Mouse (Mus musculus): ENCODE measurements around the gene Mcoln3.
A peak's percentile ranks its signal among the peaks of the same experiment; 100 is the strongest.

Mcoln3 gene

DNA sequence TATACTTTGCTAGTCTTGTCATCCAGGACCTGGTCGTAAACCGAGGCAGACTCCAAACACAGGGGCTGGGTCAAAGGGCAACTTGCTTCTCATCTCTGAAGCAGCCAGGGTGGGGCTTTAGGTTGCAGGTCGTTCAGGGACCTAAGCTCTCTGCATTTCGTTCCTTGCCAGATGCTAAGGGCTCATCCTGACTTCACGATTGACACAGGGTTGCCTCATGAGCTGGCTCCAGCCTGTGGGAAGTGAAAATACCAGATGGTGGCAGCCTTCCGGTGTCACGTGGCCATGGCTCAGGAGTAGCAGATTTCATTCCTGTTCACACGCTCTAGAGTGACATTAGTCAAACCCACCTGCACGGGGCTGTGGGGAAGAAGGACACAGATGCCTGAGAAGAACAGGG is 17.6 kb downstream of the Mcoln3 start:
- DNase-seq (ENCODE audit: extremely low spot score): no peak

DNA sequence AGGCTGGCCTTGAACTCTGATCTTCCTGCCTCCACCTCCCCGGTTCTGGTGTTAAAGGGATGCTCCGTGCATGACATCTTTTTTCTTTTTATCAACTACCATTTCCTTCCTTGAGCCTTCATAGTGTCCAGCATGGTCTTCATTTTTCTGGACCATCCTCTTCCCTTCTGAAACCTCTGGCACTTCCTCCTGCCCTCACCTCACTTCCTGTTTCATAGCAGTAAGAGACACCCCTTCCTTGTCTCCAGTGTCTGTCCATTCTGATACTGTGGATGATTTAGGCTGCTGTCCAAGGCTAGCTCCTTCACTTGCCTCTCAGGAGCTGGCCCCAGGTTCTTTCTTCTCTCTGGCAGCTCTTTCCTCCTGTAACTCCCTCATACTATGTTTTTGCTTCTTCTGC is 18.2 kb downstream of the Mcoln3 start:
- DNase-seq (ENCODE audit: extremely low spot score): no peak

DNA sequence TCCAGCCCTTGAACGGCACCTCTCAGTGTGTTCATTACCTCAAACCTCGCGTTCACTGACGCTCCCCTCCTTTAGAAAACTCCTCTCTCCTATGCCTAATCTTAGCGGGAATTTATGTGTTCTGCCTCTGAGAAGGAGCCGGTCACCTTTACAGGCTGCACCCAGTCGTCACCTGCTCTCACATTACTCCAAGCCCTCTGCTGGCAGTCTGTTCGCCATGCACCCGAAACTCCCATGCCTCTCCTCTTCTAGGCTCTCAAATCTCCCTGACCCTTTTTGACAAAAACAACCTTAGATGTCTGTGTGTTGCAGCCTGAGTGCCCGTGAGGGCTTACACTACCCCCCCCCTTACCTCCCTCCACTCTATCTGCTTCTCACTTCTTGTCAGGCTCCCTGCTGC is 19.2 kb downstream of the Mcoln3 start:
- no peak for DNase-seq (ENCODE audit: extremely low spot score)

DNA sequence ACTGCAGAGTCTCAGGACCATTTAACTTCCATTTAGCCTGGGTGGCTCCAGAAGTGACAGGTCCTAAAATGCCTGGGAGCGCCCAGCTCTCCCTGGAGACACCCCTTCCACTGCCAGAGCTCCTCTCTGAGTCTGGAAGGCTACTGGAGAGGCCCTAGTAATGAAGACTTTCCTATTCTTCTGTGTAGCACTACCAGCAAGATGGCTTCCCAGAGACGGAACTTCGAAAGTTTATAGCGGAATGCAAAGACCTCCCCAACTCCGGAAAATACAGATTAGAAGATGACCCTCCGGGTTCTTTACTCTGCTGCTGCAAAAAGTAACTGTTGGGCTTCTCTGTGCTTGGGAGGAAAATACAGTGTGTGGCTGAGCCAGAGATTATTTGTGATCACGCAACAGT is 23.0 kb downstream of the Mcoln3 start:
- DNase-seq (ENCODE audit: extremely low spot score): no peak

DNA sequence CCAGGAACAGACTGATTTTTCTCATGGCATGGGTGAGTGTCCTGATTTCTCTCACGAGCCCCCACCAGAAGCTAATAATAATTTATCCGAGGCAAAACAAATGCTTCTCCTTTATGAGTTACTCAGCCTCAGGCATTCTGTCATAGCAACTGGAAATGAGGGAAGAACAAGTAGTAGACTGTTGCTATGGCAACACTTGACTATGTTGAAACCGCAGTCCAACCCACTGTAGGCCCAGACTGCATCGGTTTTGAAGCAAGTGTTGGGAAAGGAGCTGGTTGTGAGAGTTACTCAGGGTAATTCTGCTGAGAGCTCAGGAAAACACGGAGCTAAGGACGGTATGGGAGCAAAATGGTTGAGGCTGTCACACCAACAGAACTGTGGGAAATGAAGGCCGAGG is 25.3 kb downstream of the Mcoln3 start:
- DNase-seq (ENCODE audit: extremely low spot score): no peak

DNA sequence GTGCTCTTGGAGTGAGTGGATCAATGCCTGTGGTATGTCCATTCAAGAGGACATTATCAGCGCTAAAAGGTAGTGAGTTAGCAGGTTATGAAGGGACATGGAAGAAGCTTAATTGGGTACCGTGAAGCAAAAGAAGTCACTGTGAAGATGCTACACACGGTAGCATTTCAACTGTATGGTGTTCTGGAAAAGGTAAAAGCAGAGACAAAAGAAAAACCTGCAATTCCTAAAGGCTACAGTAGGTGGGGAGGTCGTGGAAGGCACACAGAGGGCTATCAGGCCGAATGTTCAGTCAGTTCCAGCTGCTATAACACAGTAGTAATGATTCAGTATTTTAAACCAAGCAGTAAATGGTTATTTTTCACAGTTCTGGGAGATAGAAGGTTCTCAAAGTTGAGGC is 28.3 kb downstream of the Mcoln3 start:
- DNase-seq (ENCODE audit: extremely low spot score): no peak

DNA sequence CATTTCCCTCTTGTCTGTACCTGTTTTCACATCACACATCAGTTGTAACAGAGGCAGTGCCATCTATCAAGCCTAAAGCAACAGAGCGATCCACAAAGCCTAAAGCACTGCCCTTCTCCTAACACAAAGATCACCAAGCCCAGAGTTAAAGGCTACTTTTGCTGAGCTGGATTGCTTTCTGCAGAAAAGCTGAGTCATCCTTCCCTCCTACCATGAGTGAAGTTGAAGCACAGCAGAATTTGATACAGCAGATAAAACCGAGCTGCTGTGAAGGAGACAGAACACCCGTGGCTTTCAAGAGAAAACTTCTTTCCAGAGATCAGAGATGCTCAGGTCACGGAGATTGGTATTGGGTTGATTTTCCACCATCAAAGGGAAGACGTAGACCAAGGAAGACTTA is 28.9 kb downstream of the Mcoln3 start:
- DNase-seq (ENCODE audit: extremely low spot score): no peak

DNA sequence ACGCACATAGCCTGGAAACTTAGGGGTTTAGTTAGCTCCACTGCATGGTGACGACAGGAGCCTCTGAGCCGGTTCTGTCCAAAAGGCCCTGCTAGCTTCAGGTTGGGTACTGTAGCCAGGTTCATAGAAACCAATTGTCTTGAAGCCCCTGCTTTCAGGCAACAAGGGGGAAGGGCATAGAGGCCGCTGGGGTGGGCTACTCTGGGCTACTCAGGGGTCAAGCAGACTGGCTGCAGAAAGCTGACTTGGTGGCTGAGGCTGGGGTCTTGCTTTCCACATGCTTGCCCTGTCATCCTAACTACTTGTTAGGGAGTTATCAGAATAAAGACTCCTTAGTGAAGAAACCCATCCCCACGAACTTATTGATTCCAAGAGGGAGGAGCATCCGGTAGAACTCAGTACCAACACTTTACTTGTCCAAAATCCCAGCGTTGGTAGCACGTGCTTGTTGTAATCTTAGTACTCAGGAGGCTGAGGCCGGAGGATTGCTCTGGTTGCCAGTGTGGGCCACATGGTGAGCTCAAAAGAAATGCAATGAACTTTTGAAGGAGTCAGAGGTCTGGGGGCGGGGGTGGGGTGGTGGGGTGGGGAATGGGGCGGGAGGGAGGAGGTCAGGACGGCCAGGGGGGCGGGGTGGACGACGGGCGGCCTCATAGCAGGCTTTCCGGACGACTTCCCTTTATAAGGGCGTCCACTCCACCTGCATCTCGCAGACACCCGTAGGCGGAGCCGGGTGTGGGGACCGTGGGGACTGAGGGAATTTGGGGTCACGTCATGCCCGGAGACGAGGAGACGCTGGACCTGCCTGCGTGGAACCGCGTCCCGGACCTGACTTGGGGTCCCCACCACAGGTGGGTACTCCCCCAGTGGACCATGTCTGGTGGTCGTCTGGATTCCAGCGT is 32.2 kb downstream of the Mcoln3 start, which contains the start of gene Mcoln2:
Mcoln2 (plus strand) TSS at position 678 of the 902 bp plus-strand sequence.
- peak; percentile 20 for DNase-seq (ENCODE audit: extremely low spot score)

DNA sequence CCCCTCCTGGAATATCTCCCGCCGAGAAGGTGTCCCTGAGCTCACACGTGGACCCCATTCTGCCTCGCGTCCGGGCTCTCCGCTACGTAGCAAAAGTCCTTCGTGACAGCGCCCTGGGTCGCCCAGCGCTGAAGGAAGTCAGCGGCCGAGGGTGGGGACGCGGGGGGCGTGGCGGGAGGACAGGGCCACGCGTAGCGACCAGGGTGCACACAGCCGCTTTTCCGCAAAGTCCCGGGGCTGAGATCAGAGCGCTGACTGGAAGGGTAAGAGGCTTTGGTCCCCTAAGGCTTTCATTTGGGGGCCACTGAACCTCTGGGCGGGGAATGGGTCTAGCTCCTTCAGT is 32.8 kb downstream of the Mcoln3 start:
- no peak for DNase-seq (ENCODE audit: extremely low spot score)

DNA sequence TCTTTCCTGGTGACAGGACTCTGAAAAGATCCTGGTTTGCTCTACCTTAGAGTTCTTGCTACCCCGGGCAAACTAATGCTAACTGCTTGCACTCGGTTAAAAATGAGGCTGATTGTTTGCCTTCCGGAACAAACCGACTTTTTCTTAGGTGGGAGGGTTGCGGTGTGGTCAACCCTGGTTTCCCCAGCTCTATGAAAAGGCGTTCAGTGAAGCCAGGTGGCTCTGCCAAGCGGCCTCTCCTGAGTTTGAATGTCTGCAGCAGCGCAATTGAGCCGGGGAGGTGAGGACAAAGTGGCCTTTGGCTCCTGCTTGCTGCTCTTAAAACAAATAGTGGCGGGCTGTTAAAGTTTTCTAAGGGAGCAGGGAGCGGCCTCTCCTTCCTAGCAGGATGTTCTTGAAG is 33.3 kb downstream of the Mcoln3 start:
- peak; percentile 20 for DNase-seq (ENCODE audit: extremely low spot score)

DNA sequence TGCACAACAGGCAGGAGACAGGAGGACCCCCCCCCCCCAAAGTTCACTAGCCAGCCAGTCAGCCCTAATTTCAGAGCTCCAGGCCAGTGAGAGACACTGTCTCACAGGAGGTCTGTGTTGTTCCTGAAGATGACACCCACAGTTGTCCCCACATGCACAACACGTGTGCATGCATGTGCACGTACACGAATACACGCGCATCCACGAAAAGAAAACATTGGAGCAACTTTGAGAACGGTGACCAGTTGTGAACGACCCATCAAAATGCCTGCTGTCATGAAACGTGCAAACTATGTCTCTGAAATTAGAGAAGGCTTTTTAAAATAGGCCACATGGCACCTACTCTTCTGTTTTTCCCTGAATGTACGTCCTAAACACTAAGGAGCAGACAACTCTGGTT is 34.1 kb downstream of the Mcoln3 start:
- no peak for DNase-seq (ENCODE audit: extremely low spot score)

DNA sequence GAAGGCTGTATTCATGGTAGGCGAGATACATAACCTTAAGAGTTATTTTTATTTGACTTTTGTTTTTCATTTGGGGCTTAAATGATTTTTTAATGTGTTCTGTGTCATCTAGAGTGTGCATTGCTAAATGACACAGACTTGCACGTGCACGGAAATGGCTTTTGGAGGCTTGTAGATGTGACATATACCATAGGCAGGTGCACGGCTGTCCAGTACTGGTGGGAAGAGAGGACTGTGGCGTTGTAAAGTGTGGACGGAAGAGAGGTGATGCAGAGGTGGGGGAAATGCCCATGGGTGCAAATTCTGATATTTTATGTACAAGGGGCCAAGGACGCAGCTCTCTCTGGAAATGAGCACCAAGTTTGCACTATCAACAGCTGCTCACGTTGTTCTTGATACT is 34.5 kb downstream of the Mcoln3 start:
- DNase-seq (ENCODE audit: extremely low spot score): no peak

DNA sequence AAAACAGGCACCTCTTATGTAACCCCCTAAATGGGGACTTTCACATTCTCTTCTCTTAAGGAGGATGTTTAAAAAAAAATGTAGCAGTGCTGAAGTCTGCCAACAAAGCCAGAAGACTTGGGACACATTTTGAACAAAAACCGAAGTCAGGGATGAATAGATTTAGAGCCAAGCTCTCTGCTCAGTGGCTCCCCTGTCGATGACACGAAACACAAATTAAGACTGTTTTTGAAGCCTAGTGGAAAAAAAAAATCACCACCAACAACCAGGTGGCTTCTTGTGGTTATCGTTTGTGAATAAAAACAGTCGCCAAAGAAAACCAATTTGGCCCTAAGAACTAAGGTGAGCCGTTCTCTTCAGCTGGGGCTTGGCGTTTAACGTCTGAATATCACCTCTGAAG is 35.1 kb downstream of the Mcoln3 start:
- no peak for DNase-seq (ENCODE audit: extremely low spot score)

DNA sequence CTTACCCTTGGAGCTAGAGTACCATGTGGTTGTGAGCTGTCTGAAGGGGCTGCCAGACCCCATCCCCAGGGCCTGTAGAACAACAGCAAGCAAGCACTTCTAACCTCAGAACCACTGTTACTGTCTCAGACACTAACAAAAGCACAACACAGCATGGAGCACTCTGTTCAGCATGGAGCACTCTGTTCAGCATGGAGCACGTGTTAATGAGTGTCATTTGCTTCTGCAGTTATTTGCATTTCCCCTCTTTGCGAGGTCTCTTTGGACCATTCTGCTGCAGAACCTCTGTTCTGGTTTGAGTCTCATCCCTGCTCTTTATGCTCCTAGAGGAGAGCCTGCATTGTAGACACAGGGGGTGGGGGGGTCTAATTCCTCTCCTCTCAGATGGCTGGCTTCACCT is 35.7 kb downstream of the Mcoln3 start:
- DNase-seq (ENCODE audit: extremely low spot score): no peak

DNA sequence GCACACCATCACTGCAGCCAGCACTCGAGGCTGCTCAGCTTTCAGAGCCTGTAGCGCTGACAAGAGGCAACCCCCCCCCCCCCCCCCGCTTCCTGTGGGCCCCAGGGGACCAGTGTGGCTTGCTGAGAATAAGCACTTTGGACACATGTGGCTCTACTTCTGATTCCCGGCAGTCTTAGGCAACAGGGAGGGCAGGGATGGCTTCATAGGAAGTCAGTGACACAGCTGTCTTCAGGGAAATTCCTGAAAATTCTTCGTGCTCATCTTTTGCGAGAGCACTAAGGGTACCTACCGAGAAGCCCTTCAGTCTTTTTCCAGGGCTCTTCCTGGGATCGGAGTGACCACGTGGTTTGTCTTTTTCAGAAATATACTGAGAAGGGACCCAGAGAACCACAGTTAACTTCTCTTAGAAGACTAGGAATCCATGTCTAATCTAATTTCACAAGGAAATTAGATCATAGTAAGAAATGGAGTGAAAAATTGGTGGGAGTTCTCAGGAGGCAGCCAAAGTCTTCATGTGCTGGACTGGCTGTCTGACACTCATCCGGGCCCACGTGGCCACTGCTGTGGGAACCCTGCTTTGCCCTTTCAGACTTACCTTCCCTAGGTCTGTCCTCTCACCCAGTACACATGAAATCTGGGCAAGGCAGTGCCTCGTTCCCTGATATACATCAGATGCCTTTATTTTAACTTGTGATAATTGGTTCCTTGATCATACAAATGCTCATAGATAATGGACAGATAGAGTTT is 36.8 kb downstream of the Mcoln3 start:
- DNase-seq (ENCODE audit: extremely low spot score): peak; percentile 53

DNA sequence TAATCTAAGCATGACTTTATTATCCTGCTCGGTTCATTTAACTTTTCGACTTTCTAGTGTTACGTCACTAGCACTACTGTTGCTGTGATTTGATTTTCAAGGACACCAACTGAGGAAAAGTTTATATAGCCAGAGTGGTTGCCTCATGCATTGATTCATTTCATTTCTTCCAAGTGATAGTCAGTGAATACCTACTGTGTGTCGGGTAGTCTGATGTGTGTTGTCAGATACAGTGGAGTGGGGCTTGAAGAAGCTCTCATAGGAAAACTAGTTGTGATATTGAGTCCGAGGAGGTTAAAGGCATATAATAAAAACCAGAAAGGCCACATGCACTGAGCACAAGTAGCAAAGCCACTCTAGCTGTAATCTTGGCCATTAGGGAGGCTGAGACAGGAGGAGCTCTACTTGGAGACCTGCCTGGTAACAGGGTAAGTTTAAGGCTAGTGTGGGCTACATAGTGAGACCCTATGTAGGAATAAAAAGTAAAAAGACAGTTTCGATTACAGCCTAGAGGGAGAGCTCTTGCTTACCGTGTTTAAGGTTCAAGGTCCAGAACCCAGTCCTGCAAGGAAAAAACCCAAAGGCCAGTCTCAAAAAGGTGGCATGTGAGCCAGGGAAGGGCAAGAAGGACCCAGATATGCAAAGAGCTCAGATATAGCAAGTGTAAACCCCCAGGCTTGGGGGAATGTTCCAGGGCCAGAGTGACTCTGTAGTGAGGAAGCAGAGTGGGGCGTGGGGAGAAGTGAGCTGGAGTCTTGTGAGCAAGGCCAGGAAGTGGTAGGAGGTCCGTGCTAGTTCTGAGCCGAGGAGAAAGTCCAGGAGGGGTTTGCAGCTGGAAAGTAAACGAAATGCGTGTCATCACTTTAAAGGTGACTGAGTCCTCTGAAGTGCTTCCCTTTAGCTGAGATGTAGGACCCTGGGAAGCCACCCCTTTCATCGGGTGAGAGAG is 38.7 kb downstream of the Mcoln3 start:
- DNase-seq (ENCODE audit: extremely low spot score): no peak

DNA sequence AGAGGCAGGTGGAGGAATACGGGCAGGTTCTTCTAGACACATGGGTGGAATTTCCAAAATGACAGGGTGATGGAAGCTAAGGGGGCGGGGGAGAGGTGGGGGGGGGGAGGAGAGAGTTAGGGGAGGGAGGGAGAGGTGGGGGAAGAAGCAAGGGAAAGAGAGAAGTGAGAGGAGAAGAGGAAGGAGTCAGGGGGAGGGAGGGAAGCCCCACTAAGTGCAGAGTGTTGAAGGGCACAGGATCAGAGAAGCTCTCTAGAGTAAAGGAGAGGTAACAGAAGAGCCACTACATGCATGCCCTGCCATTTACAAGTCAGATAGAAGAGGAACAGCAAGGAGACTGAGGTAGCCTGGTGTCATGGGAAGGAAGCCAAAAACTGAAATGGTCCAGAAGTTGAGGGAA is 39.6 kb downstream of the Mcoln3 start:
- DNase-seq (ENCODE audit: extremely low spot score): no peak

DNA sequence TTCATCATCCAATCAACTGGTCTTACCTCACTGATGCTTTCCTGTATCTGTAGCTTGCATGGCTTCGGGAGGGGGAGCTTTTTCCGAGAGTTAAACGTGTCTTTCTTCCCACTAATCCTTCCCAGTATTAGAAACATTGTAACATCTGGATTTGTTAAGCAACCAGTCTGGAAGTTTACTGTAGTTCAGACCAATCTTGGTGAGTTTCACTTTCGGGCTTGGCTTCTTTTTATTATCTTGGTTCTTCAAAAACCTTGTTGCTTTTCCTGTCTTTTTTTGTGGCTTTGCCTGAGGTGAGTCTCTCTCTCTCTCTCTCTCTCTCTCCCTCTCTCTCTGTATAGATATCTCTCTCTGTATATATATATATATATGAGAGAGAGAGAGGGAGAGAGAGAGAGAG is 40.8 kb downstream of the Mcoln3 start:
- DNase-seq (ENCODE audit: extremely low spot score): no peak

DNA sequence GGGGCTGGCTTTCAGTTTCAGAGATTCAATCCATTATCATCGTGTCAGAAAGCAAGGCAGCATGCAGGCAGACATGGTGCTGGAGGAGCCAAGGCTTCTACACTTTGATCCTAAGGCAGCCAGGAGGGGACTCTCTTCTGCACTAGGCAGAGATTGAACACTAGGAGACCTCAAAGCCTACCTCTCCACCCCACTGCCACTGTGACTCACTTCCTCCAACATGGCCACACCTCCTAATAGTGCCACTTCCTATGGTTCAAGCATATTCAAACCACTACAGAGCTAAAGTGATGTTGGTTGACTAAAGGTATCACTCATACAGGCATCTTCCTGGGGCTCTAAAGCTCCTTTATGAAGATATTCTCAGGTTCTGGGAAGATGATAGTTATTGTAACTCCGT is 42.1 kb downstream of the Mcoln3 start:
- no peak for DNase-seq (ENCODE audit: extremely low spot score)

DNA sequence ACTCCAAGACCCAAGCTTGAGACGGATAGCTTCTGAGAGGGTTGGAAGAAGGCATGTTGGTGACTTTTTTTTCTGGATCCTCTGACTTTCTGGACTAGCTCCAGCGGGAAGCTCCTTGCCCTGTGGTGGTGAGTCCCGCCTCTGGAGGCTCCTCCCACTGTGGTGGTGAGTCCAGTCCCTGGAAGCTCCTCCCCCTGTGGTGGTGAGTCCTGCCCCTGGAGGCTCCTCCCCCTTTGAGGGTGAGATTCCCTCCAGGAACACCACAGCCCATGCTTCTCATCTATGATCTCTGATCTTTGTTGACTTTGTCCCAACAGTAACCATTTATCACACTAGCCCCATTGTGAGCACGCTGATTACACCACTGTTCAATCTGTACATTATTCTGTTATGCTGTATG is 44.9 kb downstream of the Mcoln3 start:
- DNase-seq (ENCODE audit: extremely low spot score): no peak

DNA sequence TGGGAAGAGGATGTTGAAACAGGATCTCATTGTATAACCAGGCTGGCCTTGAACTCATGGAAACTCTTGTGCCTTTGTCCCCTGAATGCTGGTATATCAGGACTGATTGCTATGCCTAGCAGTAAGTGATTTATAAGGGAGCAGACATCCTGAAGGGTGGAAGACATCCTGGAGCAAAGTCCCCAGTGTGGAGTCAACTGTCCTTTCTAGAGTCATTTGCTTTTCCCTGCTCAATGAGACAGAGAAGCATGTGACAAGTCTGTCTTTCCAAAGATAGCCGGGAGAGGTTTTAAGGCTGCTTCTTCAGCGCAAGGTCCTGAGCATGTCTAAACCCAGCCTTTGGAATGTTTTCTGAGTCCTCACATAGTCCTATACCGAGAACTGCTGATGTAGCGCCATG is 52.1 kb downstream of the Mcoln3 start:
- DNase-seq (ENCODE audit: extremely low spot score): no peak

DNA sequence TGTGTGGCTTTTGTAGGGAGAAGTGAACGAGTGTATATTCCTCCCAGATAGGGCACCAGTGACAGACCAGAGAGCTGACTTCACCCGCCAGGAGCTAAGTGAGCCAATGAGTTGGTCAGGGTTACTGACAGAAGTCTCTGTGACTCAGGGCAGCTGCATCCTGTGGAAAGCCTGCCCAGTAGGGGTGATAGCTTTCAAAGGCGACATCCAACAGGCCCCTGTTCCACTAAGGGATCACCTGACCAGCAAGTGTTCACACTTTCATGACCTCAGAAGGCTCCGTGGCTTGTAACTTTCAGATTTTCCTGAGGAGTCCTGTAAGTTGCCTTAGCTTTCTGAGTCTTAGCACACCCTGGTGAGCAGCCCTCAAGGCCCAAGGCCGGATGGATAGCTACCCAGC is 55.8 kb downstream of the Mcoln3 start:
- DNase-seq (ENCODE audit: extremely low spot score): no peak
